Comparison of ENCODE assay signal across 8 mouse cellular contexts in the genomic region with DNA sequence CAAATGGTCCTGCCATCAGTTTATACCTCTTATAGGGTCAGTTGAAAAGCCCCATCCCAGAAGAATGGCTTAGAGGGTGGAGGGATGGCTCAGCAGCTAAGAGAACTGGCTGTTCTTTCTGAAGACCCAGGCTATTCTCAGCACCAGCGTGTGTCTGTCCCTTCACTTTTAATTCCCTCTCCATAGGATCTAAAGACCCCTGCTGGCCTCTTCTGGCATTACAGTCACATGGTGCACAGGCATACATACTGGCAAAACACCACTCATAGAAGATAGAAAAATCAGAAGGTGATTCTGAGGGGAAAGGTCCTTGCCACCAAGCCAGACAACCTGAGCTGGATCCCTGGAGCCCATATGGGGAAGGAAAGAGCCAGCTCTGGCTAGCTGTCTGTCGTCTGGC. TPM values are rescaled to one million over a fixed set of nuclear protein-coding genes. Genes with fewer than 3 reads are reported as not detected.
DNase-seq lines count a peak whose midpoint lies in the region; ATAC-seq lines count a peak whose summit lies in the region.

No protein-coding gene starts in this region.

- peak; percentile 64 for ATAC-seq in inflammation-experienced regulatory T-cells, adult 6 months
- ATAC-seq in megakaryocyte-erythroid progenitor cell, adult 5-6 weeks (replicated peaks; ENCODE audit: low FRiP score, low TSS enrichment, poor library complexity, severe bottlenecking) = peak; percentile 86

- DNase-seq in cerebellum, adult 9-10 months = peak; percentile 20
- no peak for DNase-seq in cerebellum, adult 9-11 months
- peak; percentile 21 for DNase-seq in ovary, postnatal 10 days (ENCODE audit: low spot score)
- DNase-seq in ovary, adult 18-20 months (ENCODE audit: low spot score) = no peak
- peak; percentile 66 to 81 for DNase-seq in cerebellum, postnatal 14 days
- DNase-seq in thymus, postnatal 25 days = peak; percentile 71

RNA-seq across cellular contexts. Expression of gene Ralb, which starts 41.2 kb away (rescaled TPM):
- polyA plus RNA-seq in inflammation-experienced regulatory T-cells, adult 6 months (2017; shearing (Covaris generic)) = 10 to 100 TPM; 10.0 to 16.8 (median 10.8) TPM
- 2.3 and 4.6 TPM in 2 replicates for total RNA-seq in megakaryocyte-erythroid progenitor cell, adult 5-6 weeks (2014; fragmentation: Nextera tagmentation)
- total RNA-seq in megakaryocyte-erythroid progenitor cell, adult 5-6 weeks (2017) = 3.9 and 5.2 TPM in 2 replicates

RNA-seq across cellular contexts. Expression of gene Inhbb, which starts 41.3 kb away (rescaled TPM):
- polyA plus RNA-seq in inflammation-experienced regulatory T-cells, adult 6 months (2017; shearing (Covaris generic)) = not detected
- total RNA-seq in megakaryocyte-erythroid progenitor cell, adult 5-6 weeks (2014; fragmentation: Nextera tagmentation) = not detected in 2 replicates
- total RNA-seq in megakaryocyte-erythroid progenitor cell, adult 5-6 weeks (2017) = not detected in 2 replicates

Comparison
In these comparisons a context has a peak if more than half of its experiments do, and no peak if none do; other contexts are left out.
1. DNase-seq: peak in cerebellum, adult 9-10 months (single experiment), ovary, postnatal 10 days (single experiment), cerebellum, postnatal 14 days (2 of 2) and thymus, postnatal 25 days (single experiment); none in cerebellum, adult 9-11 months (single experiment) and ovary, adult 18-20 months (single experiment).